In genomic region chr12:78891149-78891548, GRCm38 (mm10) we compare ENCODE assay signal across 28 mouse cellular contexts. TPM values are rescaled to one million over a fixed set of nuclear protein-coding genes. Genes with fewer than 3 reads are reported as not detected.
DNase-seq lines count a peak whose midpoint lies in the region; ATAC-seq and TF ChIP-seq lines count a peak whose summit lies in the region.
"Had no signal": no experiment of that assay in that cellular context is flagged by ENCODE, and none has a peak within 500 bp of the region (broad histone marks: within the 10 kb centered on the region; RNA-seq: fewer than 3 reads in every experiment).

No protein-coding gene starts in this region.

- H3K36me3 ChIP-seq in intestine, postnatal 0 days (ENCODE audit: control insufficient read depth, insufficient read depth): peaks cover 28% of the 10 kb centered on the region
- peaks cover 5% of the 10 kb centered on the region; the same call in 1 of the 2 replicates for H3K36me3 ChIP-seq in intestine, embryonic 15.5 days
- H3K36me3 ChIP-seq in MEL (ENCODE audit: control insufficient read depth in 1 of 2, insufficient read depth in 2 of 2, low read length in 2 of 2): peaks cover 0 to 4% of the 10 kb centered on the region in 2 experiments; a peak in 1 of 4 replicates
- H3K36me3 ChIP-seq: midbrain, embryonic 15.5 days had no signal

- TF ChIP-seq CTCF in intestine, postnatal 0 days (IDR thresholded peaks at IDR 0.05; ENCODE audit: low read depth): no peak
- no peak for TF ChIP-seq CTCF in MEL (IDR thresholded peaks at IDR 0.05 in 2 of 3, conservative IDR thresholded peaks at IDR 0.05 in 1 of 3; ENCODE audit: control insufficient read depth in 1 of 3, insufficient read depth in 1 of 3, low read depth in 2 of 3, low read length in 3 of 3, poor library complexity in 1 of 3, severe bottlenecking in 1 of 3)
- no peak for TF ChIP-seq CTCF in gastrocnemius, adult 2 months (IDR thresholded peaks at IDR 0.05)

- H3K79me2 ChIP-seq in MEL (ENCODE audit: control insufficient read depth, insufficient read depth, low read length, poor library complexity): no peaks in the 10 kb centered on the region

- TF ChIP-seq POLR2A in MEL (IDR thresholded peaks at IDR 0.05; ENCODE audit: control insufficient read depth in 1 of 2, insufficient read depth in 1 of 2, low read depth in 1 of 2, low read length in 2 of 2, poor library complexity in 1 of 2): no peak

- H3K4me2 ChIP-seq in intestine, postnatal 0 days (replicated peaks; ENCODE audit: low read depth): no peak overlapping the region
- H3K4me2 ChIP-seq in intestine, embryonic 15.5 days (replicated peaks): no peak overlapping the region
- H3K4me2 ChIP-seq: forebrain, embryonic 12.5 days; hindbrain, embryonic 15.5 days; limb, embryonic 15.5 days; midbrain, embryonic 15.5 days had no signal

- no peaks in the 10 kb centered on the region for H3K9me3 ChIP-seq in intestine, postnatal 0 days (ENCODE audit: control insufficient read depth)
- no peaks in the 10 kb centered on the region for H3K9me3 ChIP-seq in intestine, embryonic 15.5 days
- no peaks in the 10 kb centered on the region for H3K9me3 ChIP-seq in MEL (replicated peaks; ENCODE audit: insufficient read depth, low read length)
- H3K9me3 ChIP-seq: forebrain, embryonic 12.5 days; hindbrain, embryonic 15.5 days; limb, embryonic 10.5 days; limb, embryonic 15.5 days; midbrain, embryonic 15.5 days had no signal

- H3K9ac ChIP-seq in intestine, postnatal 0 days (ENCODE audit: low read depth, low read length): no peak overlapping the region
- H3K9ac ChIP-seq in intestine, embryonic 15.5 days: no peak overlapping the region
- H3K9ac ChIP-seq in MEL (ENCODE audit: control insufficient read depth, low read depth, low read length, poor library complexity, severe bottlenecking): no peak overlapping the region
- H3K9ac ChIP-seq: forebrain, embryonic 12.5 days; hindbrain, embryonic 15.5 days; limb, embryonic 15.5 days; midbrain, embryonic 15.5 days had no signal

- TF ChIP-seq RAD21 in MEL (IDR thresholded peaks at IDR 0.05; ENCODE audit: low read depth, low read length): no peak

- peak; percentile 28; the same call in 1 of the 2 replicates for ATAC-seq in intestine, postnatal 0 days
- ATAC-seq in intestine, embryonic 15.5 days: no peak
- ATAC-seq in megakaryocyte, adult 5-6 weeks (ENCODE audit: poor library complexity, severe bottlenecking): peak; percentile 52
- ATAC-seq: lung, postnatal 0 days; midbrain, embryonic 15.5 days had no signal

- intact Hi-C loops in gastrocnemius, adult 2 months (cut with DNase I): no loop called here

- DNase-seq in A20 (ENCODE audit: low read depth, low spot score): peak; percentile 21
- peak; percentile 57 for DNase-seq in MEL (ENCODE audit: low read depth, low spot score)
- DNase-seq in frontal cortex, postnatal 36 days (ENCODE audit: low spot score in 2 of 2): no peak
- DNase-seq in embryo, embryonic 11 days: no peak
- no peak for DNase-seq in gastrocnemius, adult 2 months
- DNase-seq: adrenal gland, postnatal 25 days; B cell, adult 2 months; cerebellum, adult 11-12 months; cerebellum, postnatal 10 days; gastrocnemius, postnatal 36 days; heart, postnatal 14 days; kidney, adult 8-10 months; kidney, postnatal 10 days; layer of hippocampus, adult 9-11 months had no signal

- WGBS in intestine, postnatal 0 days: 88% methylated on average over 2 of the region's 2 CpGs
- WGBS in intestine, embryonic 15.5 days: 86% methylated on average over 2 of the region's 2 CpGs

- H3K4me1 ChIP-seq in intestine, postnatal 0 days (replicated peaks; ENCODE audit: control insufficient read depth, insufficient read depth, low read length): no peaks in the 10 kb centered on the region
- H3K4me1 ChIP-seq in intestine, embryonic 15.5 days (replicated peaks): no peaks in the 10 kb centered on the region
- no peaks in the 10 kb centered on the region for H3K4me1 ChIP-seq in MEL (ENCODE audit: control insufficient read depth in 1 of 2, insufficient read depth in 2 of 2, low read length in 2 of 2)
- H3K4me1 ChIP-seq: forebrain, embryonic 12.5 days; hindbrain, embryonic 10.5 days; hindbrain, embryonic 15.5 days; limb, embryonic 10.5 days; limb, embryonic 15.5 days; midbrain, embryonic 10.5 days; midbrain, embryonic 15.5 days had no signal

- no peak for TF ChIP-seq EP300 in MEL (IDR thresholded peaks at IDR 0.05; ENCODE audit: low read depth in 1 of 2, low read length in 2 of 2)

- H3K4me3 ChIP-seq in intestine, postnatal 0 days (ENCODE audit: low read depth, low read length): no peak overlapping the region
- H3K4me3 ChIP-seq in intestine, embryonic 15.5 days (replicated peaks): no peak overlapping the region
- no peak overlapping the region for H3K4me3 ChIP-seq in MEL (ENCODE audit: control insufficient read depth in 1 of 2, insufficient read depth in 1 of 2, low read depth in 2 of 2, low read length in 2 of 2)
- H3K4me3 ChIP-seq in gastrocnemius, adult 2 months: no peak overlapping the region
- H3K4me3 ChIP-seq: erythroblast, embryonic 14.5 days; forebrain, embryonic 12.5 days; hindbrain, embryonic 10.5 days; hindbrain, embryonic 15.5 days; limb, embryonic 10.5 days; limb, embryonic 15.5 days; midbrain, embryonic 10.5 days; midbrain, embryonic 15.5 days had no signal

- H3K27me3 ChIP-seq in intestine, postnatal 0 days (replicated peaks; ENCODE audit: control insufficient read depth, insufficient read depth, low read length): no peaks in the 10 kb centered on the region
- H3K27me3 ChIP-seq in intestine, embryonic 15.5 days (replicated peaks): no peaks in the 10 kb centered on the region
- no peaks in the 10 kb centered on the region for H3K27me3 ChIP-seq in MEL (ENCODE audit: control insufficient read depth in 1 of 2, insufficient read depth in 2 of 2, low read length in 2 of 2)
- H3K27me3 ChIP-seq: forebrain, embryonic 12.5 days; hindbrain, embryonic 15.5 days; limb, embryonic 15.5 days; midbrain, embryonic 15.5 days had no signal

- H3K27ac ChIP-seq in intestine, postnatal 0 days (ENCODE audit: low read depth, low read length): peak overlapping the region; percentile 76
- H3K27ac ChIP-seq in intestine, embryonic 15.5 days: no peak overlapping the region
- H3K27ac ChIP-seq in MEL (ENCODE audit: control insufficient read depth, low read depth, low read length): no peak overlapping the region
- no peak overlapping the region for H3K27ac ChIP-seq in gastrocnemius, adult 2 months
- H3K27ac ChIP-seq: forebrain, embryonic 12.5 days; hindbrain, embryonic 10.5 days; hindbrain, embryonic 15.5 days; limb, embryonic 10.5 days; limb, embryonic 15.5 days; macrophage; midbrain, embryonic 10.5 days; midbrain, embryonic 15.5 days had no signal

TF ChIP-seq in MEL, 35 proteins besides CTCF, POLR2A, EP300 and RAD21:
- no peak for TF ChIP-seq POLR2AphosphoS2 (IDR thresholded peaks at IDR 0.05; ENCODE audit: low read length)
- no peak for TF ChIP-seq SMC3 (IDR thresholded peaks at IDR 0.05; ENCODE audit: low read depth, low read length)
- TF ChIP-seq GATA1 (IDR thresholded peaks at IDR 0.05; ENCODE audit: low read depth, low read length): no peak
- no peak for TF ChIP-seq ZMIZ1 (IDR thresholded peaks at IDR 0.05; ENCODE audit: low read depth, low read length)
- TF ChIP-seq TCF12 (IDR thresholded peaks at IDR 0.05; ENCODE audit: low read depth, low read length): no peak
- no peak for TF ChIP-seq SIN3A (IDR thresholded peaks at IDR 0.05; ENCODE audit: low read length)
- TF ChIP-seq ETS1 (IDR thresholded peaks at IDR 0.05; ENCODE audit: low read depth, low read length): no peak

RNA-seq across cellular contexts. Expression of gene Plek2, which starts 15.6 kb away (rescaled TPM):
- polyA plus RNA-seq in intestine, postnatal 0 days (2015; fragmentation: Nextera tagmentation; extraction: Ambion mirVana): 21.5 and 23.5 TPM in 2 replicates
- polyA plus RNA-seq in intestine, embryonic 15.5 days (2015; fragmentation: Nextera tagmentation; extraction: Ambion mirVana): 24.3 and 24.9 TPM in 2 replicates
- total RNA-seq in MEL (2012; rRNA removed): 8.0 and 11.2 TPM in 2 replicates
- 10 to 100 TPM in 1 of 2 experiments, not detected in 1; 17.7 TPM for polyA plus RNA-seq in MEL (2012; ENCODE audit: insufficient read depth in 1 of 2, insufficient read length in 2 of 2, low read depth in 1 of 2, low replicate concordance in 2 of 2, missing spikeins in 1 of 2)
- not detected in 2 replicates for total RNA-seq in megakaryocyte, adult 5-6 weeks (2015)
- total RNA-seq in megakaryocyte, adult 5-6 weeks (2017): not detected in 2 replicates
- total RNA-seq in gastrocnemius, adult 2 months (2021): under 1 TPM; 0.20 to 0.28 TPM
- total RNA-seq: adrenal gland, postnatal 25 days; neutrophil, adult 5-6 weeks had no signal
- polyA plus RNA-seq: macrophage had no signal

RNA-seq across cellular contexts. Expression of gene Eif2s1, which starts 29.5 kb away (rescaled TPM):
- polyA plus RNA-seq in intestine, postnatal 0 days (2015; fragmentation: Nextera tagmentation; extraction: Ambion mirVana): 71.2 and 77.6 TPM in 2 replicates
- polyA plus RNA-seq in intestine, embryonic 15.5 days (2015; fragmentation: Nextera tagmentation; extraction: Ambion mirVana): 227 and 228 TPM in 2 replicates
- total RNA-seq in MEL (2012; rRNA removed): 197 and 210 TPM in 2 replicates
- polyA plus RNA-seq in MEL (2012; ENCODE audit: insufficient read depth in 1 of 2, insufficient read length in 2 of 2, low read depth in 1 of 2, low replicate concordance in 2 of 2, missing spikeins in 1 of 2): 100 to 1,000 TPM; 114 to 550 TPM
- total RNA-seq in megakaryocyte, adult 5-6 weeks (2015): 63.9 and 90.0 TPM in 2 replicates
- 49.9 and 52.5 TPM in 2 replicates for total RNA-seq in megakaryocyte, adult 5-6 weeks (2017)
- 10 to 100 TPM; 38.8 to 44.9 TPM for total RNA-seq in gastrocnemius, adult 2 months (2021)

RNA-seq across cellular contexts. Expression of gene Atp6v1d, which starts 29.7 kb away (rescaled TPM):
- polyA plus RNA-seq in intestine, postnatal 0 days (2015; fragmentation: Nextera tagmentation; extraction: Ambion mirVana): 124 and 138 TPM in 2 replicates
- polyA plus RNA-seq in intestine, embryonic 15.5 days (2015; fragmentation: Nextera tagmentation; extraction: Ambion mirVana): 50.6 and 61.1 TPM in 2 replicates
- total RNA-seq in MEL (2012; rRNA removed): 27.0 and 28.0 TPM in 2 replicates
- 10 to 100 TPM in 1 of 2 experiments, not detected in 1; 51.7 TPM for polyA plus RNA-seq in MEL (2012; ENCODE audit: insufficient read depth in 1 of 2, insufficient read length in 2 of 2, low read depth in 1 of 2, low replicate concordance in 2 of 2, missing spikeins in 1 of 2)
- 114 and 122 TPM in 2 replicates for total RNA-seq in megakaryocyte, adult 5-6 weeks (2015)
- 50.5 and 55.4 TPM in 2 replicates for total RNA-seq in megakaryocyte, adult 5-6 weeks (2017)
- 10 to 100 TPM; 59.8 to 66.2 TPM for total RNA-seq in gastrocnemius, adult 2 months (2021)

Comparison
In these comparisons a context has a peak if more than half of its experiments do, and no peak if none do; other contexts are left out.
1. DNase-seq: peak in A20 (single experiment) and MEL (single experiment); none in frontal cortex, postnatal 36 days (0 of 2), embryo, embryonic 11 days (single experiment) and gastrocnemius, adult 2 months (single experiment).